Mouse (Mus musculus): ENCODE results near the gene Tbx10.
A peak's percentile ranks its signal among the peaks of the same experiment; 100 is the strongest.

Gene Tbx10

DNA sequence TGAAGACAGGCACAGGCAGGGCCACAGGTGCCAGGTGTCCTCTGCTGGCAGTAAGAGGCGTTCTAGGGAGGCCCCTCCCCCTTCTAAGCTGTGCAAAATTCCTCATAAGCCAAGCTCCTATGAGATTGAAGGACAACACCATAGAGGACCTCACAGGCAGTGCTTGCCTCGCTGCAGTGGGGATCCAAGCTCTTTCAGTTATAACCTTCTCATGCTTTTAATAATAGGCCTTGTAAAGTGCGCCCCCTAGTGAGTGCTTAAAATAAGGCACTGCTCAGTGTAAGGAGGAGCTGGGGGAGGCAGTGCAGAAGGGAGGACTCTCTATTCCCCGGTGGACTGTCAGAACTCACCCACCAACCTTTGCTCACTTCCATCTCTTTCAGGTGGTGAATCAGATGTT, 12.2 kb upstream of the Tbx10 start:
- peak; percentile 73 to 83 for DNase-seq

DNA sequence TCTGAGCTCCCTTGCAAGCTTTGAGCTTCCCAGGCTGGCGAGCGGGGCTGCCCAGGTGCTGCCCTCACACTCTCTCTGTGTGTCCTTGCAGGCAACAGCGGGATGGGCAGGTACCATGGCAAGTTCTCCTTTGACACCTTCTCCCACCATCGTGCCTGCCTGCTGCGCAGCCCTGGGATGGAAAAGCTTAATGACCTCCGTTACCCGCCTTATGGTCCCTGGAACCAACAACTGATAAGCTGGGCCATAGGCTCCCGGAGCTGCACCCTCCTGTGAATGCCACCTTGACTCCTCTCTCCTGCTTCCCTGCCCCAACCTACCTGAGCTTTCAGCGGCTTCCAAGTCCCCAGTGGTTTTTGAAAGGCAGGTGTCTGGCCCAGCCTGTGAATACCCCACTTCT, 11.6 kb upstream of the Tbx10 start:
- DNase-seq = no peak

GRCm38 (mm10) chr19:3983527-3984200, 8.9 kb upstream of the Tbx10 start:
- DNase-seq = no peak

- DNase-seq = no peak
Measured at GRCm38 (mm10) chr19:3985261-3985681, 7.3 kb upstream of the Tbx10 start.

- DNase-seq = peak in 1 of 2 experiments; percentile 36
Measured at GRCm38 (mm10) chr19:3986334-3986733, 6.2 kb upstream of the Tbx10 start, which contains the start of gene Acy3. TSS of gene Acy3 (plus strand) at chr19:3986570.

GRCm38 (mm10) chr19:3988066-3988465, 4.5 kb upstream of the Tbx10 start:
- no peak for DNase-seq

GRCm38 (mm10) chr19:3988750-3989149, 3.8 kb upstream of the Tbx10 start:
- no peak for DNase-seq

DNA sequence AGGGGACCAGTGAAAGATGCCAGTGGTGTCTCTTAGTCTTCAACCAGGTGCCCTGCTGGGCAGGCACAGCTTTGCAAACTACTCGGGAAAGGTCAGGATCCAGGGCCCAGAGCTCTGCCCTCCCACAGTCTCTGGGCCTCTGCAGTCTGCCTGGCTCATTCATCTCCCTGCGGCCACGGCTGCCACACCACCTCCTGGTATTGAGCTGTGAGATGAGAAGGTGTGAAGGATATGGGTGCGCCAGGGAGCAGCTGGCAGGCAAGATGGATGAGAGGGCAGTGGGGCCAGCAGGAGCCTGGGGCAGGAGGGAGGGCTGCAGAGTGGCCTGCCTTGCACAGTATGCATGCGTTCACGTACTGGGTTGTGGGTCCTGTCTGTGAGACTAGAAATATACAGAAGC, 1.7 kb upstream of the Tbx10 start:
- DNase-seq = no peak

DNA sequence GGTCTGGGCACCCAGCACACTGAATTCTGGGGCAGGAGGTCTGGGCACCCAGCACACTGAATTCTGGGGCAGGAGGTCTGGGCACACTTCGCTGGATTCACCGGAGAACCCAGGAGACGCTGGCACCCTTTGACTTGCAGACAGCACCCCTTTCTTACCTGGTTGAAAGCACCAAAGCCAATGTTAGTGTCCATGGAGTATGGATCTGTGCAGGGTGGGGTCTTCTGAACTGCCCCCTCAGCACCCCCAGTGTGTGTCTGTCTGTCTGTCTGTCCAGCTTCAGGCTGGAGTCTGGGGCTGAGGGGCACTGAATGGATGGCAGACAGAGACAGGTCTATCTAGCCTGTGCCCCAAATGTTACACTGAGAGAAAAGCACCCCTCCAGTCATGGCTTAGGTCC, 990 bp upstream of the Tbx10 start:
- DNase-seq = no peak

DNA sequence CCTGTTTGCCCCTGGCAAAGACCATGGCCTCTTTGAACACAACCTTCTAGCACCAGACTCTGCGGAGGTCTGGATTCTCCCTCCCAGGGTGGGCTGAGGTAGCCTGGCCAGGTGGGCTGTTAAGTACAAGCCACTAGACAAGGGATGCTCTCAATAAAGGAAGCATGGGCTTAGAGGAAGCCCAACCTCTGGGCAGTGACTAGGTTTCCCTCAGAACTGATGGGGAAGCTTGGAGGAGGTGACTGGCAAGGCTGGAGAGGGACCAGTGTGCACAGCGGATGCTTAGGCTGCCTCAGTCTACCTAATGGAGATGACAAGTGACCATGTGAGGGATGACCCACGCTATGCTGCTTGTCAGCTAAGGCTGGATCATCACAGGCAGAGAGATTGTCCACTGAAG, 586 bp upstream of the Tbx10 start:
- no peak for DNase-seq

GRCm38 (mm10) chr19:3994932-3995331, 2.4 kb downstream of the Tbx10 start:
- no peak for DNase-seq

GRCm38 (mm10) chr19:3995505-3995904, 3.0 kb downstream of the Tbx10 start:
- DNase-seq = no peak

- DNase-seq = no peak
Measured at GRCm38 (mm10) chr19:3996106-3996505, 3.6 kb downstream of the Tbx10 start.

GRCm38 (mm10) chr19:3996747-3997146, 4.2 kb downstream of the Tbx10 start:
- DNase-seq = no peak

DNA sequence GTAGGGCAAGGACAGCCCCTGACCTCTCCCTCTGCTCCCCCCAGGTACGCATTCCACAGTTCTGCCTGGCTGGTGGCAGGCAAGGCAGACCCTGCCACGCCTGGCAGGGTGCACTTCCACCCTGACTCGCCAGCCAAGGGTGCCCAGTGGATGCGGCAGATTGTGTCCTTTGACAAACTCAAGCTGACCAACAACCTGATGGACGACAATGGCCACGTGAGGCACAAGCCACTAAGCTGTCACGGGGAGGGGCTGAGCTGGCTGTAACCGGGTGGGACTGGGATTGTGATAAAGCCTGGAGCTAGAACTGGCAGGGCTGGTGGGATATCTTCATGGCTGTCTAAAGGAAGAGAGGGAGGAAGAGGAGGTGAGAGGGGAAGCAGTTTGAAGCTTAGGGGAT, 4.7 kb downstream of the Tbx10 start:
- no peak for DNase-seq

GRCm38 (mm10) chr19:3998335-3998734, 5.8 kb downstream of the Tbx10 start:
- DNase-seq = no peak

- no peak for DNase-seq
Measured at GRCm38 (mm10) chr19:3999121-3999730, 6.7 kb downstream of the Tbx10 start.

DNA sequence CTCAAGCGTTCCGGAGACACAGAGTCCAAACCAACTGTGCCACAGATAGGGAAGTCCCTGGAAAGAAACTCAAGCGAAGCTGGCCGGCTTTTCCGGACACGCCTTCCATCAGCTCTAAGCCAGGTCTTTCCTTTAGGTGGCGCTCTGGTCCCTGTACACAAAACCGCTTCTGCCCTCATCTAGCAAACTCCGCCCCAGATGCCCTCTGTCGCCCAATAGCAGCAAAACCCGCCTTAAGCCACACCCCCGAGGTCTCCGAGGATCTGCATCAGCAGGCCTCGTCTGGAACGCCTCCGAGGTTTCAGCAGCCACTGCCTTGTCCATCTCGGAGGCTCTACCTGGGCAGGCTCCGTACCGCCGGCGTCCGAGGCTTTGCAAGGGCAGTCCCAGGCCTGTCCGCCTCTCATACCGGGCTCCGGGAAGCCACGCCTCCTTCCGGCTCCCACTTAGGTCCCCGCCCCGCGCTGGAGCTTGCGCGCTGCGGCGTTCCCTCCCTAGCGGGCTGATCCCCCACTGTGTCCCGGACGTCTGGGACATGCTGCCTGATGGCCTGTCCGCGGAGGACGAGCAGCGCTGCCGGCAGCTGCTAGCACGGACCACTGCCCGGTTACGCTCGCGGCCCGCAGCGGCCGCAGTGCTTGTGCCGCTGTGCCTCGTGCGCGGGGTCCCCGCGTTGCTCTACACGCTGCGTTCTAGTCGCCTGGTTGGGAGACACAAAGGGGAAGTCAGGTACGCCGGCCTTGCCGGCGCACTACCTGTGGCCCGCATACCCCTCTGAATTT, 7.8 kb downstream of the Tbx10 start, which contains the start of the genes Nudt8 and Gm49405:
Gene Nudt8, plus strand, starts transcription at position 462 of the 782 bp plus-strand sequence.
Gene Gm49405, plus strand, starts transcription at position 508 of the 782 bp plus-strand sequence.
- DNase-seq = peak; percentile 93 to 96

DNA sequence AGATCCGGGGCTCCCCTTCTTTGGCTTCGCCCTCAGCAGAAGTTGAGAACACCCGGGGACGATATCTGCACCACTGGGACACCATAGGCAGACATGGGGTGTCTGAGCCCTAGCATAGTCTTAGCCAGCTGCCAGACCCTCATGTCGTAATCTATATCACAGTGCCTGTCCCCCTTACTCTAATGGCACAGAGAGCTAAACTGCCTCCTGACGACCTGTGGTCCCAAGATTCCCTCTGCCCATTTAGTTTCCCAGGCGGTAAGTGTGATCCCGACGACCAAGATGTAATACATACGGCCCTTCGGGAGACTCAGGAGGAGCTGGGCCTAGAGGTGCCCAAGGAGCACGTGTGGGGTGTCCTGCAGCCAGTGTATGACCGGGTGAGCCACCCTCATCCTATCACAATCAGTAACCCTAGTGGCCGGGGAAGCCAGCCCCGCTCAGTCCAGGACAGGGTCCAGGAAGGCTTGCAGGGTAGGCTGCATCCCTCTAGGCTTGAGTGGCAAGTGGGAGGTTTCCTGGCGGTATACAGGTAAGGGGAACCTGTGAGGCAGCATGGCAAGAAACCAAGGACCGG, 8.5 kb downstream of the Tbx10 start:
- DNase-seq = no peak

DNA sequence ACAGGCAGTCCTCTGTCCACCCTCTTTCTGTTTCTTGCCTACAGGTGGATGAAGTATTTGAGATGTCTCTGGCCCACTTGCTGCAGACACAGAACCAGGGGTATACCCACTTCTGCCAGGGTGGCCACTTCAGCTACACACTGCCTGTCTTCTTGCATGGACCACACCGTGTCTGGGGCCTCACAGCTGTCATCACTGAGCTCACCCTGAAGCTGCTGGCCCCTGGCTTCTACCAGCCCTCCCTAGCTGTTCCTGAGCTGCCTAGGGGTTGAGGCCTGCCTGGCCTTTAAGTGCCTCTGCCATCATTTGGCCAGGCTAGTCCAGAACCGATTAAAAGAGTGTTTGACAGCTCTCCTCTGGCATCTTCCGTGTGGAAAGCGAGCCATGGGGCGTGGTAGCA, 9.2 kb downstream of the Tbx10 start:
- DNase-seq = no peak

DNA sequence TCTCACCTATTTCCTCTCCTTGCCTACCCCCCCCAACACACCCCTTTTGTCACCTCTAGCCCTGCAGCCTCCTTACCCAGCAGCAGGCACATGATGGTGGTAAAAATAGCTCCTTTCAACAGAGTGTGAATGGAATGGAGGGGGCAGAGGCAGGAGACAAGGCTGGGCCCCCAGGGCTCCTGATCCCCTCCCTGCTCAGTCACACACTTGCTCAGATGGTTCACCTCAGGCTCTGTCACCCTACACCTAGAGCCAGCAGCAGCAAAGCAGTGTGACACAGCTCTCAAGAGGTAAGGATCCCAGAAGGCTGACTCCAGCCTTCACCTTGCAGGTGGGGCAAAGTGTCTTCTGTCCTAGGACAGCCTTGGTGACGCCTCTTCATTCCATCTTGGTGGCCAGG, 10.6 kb downstream of the Tbx10 start, which contains the start of gene Doc2g:
Gene Doc2g, plus strand, starts transcription at position 202 of the 400 bp plus-strand sequence.
- DNase-seq = no peak

DNA sequence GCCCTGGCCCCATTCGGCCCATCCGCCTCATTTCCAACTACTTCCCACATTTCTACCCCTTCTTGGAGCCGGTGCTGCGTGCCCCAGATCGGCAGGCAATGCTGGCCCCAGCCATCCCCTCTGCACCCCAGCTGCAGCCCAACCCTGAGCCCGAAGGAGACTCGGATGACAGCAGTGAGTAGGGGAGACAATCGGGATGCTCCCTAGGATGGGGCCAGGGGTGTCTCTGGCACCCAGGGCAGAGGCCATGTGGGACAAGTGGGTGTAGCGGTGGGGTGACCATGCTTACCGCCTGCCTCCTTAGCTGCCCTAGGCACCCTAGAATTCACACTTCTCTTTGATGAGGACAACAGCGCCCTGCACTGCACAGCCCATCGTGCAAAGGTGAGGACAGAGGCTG, 11.1 kb downstream of the Tbx10 start:
- DNase-seq = no peak

DNA sequence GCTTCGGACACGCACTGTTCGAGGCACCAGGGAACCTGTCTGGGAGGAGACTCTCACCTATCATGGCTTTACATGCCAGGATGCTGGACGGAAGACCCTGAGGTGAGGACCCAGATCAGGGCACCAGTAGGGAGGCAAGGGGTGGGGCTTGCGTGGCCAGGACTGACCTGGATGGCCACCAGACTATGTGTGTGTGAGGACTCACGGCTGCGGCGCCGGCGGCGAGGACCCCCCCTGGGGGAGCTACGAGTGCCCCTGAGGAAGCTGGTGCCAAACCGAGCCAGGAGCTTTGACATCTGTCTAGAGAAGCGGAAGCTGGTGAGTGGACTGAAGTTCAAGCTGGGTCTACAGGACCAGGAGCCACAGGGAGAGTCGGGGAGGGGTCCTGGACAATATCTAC, 11.8 kb downstream of the Tbx10 start:
- no peak for DNase-seq

Data from cerebellum, postnatal 36 days (tissue).